Mouse (Mus musculus): ENCODE measurements at regions not wholly inside any gene's neighbourhood (a gene's known extent, or its start where the extent isn't known, plus 50 kb on each side); places are given as distances from the start of the nearest gene placed in this dataset.

DNA sequence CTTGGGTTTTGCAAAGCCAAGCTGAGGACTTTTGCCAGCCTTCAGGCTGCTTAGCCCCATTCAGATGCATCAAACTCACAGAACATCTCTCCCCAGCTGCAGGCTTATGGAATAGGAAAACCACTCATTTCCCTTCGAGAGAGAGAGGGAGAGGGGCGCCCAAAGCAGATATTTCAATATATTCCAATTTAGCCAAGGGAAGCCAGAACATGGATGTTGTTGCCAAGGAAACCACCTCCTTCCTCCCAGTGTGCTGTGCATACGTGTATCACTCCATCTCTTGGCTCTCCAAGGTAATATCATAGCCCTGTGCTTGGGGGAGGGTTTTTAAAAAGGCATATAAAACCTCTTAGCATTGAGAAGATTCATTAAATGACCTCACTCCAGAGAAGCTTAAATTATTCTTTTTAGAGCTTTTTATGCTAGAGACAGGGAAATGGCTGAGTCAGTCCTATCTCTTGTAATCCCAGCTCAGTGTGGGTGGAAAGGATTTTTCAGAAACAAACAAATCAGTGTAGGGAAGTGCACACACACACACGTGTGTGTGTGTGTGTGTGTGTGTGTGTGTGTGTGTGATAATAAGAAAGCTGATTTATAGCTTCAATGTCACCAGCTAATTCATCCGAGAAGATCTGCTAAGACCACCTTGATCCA lies 245.1 kb downstream of the Rps24 start:
- no peak for DNase-seq

DNA sequence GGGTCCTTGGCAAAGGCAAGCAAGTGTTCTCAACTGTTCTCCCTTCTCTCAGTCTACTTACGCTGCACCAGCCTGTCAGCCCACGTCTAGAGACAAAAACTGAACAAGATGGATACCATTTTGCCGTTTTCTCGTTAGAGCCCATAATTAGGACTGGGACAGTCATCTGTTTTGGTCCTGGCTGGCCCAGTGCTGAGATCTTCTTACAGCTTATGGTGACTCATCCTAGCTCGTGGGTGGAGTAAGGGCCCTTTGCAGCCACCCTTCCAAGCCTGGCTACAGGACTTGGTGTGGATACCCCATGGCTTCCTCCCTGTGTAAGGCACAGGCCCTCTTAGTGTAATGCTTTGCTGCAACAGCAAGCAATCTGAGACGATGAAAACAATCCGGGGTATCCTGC lies 246.4 kb downstream of the Rps24 start:
- no peak for DNase-seq

DNA sequence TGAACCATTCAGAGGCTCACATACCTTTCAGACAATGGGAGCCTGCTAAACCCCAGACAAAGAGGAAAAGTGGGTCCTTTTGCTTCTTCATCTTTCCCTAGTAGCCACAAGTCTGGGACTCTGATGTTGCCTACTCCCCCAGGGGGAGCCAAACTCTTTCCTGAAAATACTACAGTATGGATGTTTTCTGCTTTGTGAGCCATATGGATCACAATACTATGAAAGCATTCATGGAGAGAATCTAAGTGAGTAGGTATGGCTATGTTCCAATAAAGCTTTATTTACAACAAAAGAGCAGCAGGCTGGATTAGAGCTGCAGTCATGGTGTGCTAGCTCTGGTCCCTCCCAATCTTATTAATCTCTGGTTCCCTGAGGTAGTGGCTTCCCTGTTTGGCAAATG lies 251.9 kb downstream of the Rps24 start:
- DNase-seq = no peak

DNA sequence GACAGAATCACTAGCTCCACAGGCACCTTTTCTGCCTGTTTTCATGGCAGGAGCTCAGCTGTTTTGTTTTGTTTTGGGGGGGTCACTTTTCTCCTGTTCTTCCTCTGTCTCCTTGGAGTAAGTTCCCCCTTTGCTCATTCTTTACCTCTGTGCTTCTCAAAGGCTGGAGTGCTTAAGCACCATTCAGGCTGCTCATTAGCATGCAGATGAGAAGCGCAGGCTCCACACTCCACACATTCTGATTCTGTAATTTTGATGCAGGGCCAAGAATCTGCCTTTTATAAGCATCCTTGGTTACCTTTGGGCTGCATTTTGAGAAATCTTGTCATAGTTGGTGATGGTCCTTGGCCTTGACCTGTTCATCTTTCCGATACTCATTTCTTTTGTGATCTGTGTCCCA lies 257.5 kb downstream of the Rps24 start:
- DNase-seq = no peak

DNA sequence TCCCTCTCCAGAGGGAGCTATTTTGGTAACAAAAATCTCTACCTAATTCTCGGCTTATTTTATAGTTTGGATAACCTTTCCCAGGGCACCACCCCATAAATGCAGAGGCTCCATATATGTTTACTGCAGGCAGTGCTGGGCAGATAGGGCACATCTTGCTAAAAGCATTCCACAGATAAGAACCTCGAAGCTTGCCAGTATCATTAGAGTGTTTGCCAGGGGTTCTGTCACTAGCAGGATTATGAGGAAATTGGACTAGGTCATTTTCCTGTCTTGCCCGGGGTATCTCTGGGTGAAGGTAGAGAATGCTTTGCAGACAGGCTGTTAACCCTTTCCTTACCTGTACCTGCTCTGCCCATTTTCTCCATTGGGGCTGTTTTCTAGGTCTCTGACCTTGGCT lies 258.8 kb downstream of the Rps24 start:
- DNase-seq = no peak

DNA sequence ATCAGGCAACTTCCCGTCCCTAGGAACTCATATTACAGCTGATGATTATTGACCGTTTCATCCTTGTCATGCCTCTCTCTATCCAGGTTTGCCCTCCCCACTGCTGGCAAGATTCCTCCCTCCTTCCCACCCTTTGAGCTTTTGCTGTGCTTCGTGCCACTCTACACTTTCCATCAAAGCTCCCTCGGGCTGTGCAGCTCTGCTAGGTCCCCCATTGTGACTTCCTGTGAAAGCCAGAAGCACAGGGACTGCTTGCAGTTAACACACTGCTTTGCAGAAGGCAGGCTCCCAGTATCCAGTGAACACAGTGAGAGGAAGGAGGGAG lies 260.5 kb downstream of the Rps24 start:
- no peak for DNase-seq

DNA sequence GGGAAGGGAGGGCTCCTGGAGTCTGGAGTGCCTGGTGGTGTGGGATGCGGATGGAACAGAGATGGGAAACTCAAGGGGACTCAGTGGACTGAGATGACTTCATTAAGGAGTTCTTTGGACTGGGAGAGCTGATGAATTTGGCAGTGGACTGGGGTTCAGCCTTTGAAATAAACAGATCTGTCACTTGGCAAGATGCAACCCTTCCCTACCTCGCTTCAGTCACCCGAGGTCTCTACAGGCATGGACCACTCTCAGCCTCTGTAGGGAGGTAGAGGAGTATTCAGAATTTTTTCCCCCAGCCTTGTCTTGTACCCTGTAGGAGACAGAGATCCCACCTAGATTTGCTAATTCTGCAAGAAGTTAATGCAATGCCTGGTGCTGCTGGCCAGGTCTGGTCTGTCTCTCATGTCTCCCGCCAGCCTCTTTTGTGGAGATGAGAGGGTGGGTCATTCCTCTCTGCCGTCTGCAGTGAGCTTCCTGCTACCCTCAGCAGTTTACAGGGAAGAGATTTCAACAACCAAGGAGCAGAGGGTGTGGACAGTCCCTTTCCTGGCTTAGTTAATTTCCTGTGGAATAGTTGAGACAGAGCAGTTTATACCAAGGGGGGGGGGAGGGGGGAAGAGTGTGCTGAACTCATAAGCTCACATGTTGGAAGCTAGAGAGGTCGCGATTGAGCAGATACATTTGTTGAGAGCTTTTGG lies 261.0 kb downstream of the Rps24 start:
- DNase-seq = peak; percentile 28

DNA sequence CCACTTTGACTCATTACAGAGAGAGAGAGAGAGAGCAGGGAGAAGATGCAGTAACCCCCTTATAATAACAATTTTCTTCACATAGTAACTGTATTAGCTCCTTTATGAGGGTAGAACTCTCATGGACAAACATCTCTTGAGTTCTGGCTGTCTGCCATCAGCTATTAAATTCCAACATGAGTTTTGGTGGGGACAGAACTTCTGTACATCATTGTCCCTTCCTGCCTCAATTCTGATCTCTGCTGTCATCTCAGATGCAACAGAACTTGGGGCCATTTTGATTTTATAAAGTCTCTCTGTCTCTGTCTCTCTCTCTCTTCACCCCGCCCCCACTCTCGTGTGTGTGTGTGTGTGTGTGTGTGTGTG lies 261.6 kb downstream of the Rps24 start:
- DNase-seq = no peak

DNA sequence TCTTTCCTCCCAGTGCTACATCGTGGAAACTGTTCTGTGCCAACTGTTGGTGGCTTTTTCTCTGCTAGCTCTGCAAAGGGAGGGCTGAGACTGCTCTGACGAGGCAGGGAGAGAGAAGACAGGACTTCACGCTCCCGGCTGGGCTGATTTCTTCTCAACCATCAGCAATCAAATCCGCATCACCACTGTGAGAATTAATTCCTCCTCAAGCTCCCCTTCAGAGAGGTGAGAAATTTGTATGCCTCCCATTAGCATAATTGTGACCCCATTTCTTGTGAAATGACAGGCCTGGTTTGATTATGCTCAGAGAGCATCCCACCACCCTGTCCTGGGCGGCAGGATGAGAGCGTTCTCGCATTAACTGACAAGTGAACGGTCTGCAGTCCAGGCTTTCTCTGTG lies 262.4 kb downstream of the Rps24 start:
- no peak for DNase-seq

DNA sequence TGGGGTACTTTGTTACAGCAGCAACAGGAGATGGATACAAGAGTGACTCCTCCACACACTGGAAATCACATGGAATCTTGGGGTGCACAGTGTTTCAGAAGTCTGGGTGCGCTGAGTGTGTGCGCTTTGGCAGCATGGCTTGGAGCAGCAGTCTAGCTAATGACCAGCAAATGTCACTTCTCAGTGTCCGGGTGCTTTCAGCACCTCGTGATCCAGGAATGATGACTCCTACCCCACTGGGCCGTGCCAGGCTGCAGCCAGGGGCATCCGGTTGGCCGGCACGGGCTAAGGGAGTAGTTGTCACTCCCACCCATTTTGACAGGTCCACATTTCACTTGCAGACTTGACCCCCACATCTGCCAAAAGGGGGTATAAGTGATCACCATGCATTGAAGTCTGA lies 264.3 kb downstream of the Rps24 start:
- no peak for DNase-seq

DNA sequence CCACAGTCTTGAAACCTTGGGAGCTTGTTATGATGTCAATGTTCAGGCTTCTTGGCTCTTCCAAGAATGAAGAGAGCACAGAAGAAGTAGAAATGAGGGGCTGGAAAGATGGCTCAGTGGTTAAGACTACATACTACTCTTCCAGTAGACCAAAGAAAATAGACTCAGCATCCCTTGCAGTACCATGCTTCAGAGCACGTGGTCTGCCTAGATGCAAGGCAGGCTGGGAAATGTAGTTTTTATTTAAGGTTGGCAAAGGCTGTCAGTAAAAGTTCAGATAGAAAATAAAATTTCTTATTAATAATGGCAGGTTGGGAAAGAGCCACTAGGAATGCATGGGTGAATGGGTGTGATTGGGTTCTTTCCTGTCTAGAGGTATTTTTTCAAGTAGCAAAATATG lies 267.8 kb downstream of the Rps24 start:
- DNase-seq = no peak

DNA sequence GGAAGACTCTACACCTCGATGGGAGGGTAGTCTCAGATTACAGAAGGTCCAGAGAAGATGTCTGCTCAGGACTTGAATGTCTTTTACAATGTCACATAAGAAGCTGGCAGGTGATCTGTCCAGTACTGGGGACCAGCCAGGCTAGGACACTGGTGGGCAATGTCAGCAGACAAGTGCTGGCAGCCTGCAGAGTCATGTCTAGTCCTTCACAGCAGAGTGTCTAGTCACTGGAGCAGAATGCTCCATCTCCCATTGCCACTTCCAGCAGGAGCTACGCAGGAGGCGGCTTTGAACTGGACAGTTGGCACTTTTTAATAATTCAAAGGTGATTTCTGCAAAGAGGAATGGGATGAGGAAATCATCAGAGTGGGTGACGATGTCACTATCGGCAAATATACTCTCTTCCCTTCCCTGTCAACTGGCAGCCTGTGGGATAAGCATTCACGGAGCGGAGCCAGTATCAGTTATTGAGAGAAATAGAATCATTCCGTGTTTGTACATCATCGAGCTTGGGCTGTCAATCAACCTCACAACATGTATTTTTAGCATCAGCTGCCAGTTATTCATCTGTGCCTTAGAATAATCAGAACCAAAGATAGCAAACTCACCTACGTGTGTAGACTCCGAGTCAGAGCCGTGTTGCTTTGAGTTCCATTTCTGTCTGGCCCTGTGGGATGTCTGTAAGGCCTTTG lies 268.6 kb downstream of the Rps24 start:
- no peak for DNase-seq

DNA sequence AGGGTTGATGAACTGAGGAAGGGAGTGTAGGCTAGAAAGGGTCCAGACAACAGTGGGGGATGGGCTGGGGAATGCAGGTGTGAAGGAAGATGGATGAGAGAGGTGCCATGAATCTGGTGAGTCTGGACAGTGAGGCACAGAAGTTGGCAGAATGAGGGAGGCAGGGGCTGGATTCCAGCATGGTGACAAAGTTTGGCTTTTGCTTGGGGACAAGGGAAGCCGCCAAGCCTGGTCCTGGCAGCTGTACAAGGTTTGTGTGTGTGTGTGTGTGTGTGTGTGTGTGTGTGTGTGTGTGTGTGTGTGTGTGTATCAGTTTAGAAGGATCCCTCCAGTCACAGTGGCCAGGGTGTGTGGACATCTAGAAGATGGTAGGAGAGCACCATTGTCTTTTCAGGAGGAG lies 270.4 kb downstream of the Rps24 start:
- DNase-seq = no peak

DNA sequence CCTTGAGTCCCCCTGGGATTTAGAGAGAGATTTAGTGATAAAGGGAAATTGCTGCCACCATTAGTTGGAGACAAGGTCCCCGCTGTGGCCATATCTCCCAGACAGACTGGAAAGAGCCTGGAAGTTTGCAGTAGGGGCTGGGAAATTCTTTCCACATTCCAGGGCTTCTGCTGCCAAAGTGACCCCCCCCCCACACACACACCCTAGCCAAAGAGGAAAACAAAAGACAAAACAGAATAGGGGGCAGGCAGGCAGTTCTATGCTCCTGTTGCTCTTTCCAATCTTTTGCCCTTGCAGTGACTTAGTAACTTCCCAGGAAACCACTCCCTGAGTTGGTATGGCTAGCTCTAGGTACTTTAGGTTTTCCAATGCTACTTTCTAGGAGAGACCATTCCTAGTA lies 270.9 kb downstream of the Rps24 start:
- no peak for DNase-seq

DNA sequence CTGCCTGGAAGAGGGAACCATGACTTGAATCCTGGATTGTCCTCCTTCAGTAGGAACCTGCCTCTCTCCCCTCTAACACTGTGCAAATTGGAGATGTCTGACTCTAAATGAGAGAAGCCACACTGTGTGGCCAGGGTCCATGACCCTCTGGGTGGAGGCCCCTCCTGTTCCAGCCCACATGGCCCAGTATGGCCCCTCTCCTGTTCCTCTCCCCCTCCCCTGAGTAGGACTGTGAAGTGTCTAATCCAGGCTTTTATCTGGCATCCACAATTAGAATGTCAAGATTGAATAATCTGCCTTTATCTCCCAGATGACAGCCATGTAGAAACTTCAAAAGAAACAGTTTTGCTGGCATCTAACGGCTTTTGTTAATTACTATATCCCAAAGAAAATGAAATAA lies 274.0 kb downstream of the Rps24 start:
- no peak for DNase-seq

DNA sequence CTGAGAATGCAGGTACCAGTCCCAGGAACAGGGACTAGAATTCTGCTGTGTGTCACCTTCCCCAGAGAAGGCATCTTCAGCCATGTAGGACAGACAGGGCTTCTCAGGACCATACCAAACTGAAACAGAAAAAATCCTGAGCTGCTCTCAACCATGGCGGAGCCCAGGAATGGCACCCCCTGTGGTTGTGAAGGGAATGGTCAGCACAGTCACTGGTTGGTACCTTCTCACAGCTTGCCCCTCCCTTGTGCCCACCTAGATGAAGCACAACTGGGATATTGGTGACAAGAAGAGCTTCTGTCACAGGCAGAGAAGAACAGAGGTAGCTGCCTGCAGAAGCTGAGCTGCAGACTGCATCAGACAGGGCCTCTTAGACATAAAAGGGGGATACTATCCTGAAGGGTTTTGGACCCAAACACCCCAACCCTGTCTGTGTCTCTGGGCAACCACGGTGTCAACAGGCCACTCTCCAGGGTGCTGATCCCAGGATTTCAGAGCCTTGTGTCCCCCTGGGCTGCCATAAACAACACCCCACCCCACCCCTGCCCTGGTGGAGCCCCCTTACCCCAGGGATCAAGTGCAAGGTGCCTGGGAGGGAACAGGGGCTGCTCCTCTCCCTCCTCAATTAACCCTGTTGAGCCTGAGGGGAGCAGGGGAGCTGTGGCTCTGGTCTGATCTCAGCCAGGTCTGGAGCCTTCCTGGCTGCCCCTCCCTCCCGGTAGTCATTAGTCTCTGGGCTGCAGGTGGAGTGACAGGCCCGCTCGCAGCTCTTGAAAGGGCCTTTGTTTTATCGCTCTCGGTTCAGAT lies 275.7 kb downstream of the Rps24 start:
- DNase-seq = no peak

DNA sequence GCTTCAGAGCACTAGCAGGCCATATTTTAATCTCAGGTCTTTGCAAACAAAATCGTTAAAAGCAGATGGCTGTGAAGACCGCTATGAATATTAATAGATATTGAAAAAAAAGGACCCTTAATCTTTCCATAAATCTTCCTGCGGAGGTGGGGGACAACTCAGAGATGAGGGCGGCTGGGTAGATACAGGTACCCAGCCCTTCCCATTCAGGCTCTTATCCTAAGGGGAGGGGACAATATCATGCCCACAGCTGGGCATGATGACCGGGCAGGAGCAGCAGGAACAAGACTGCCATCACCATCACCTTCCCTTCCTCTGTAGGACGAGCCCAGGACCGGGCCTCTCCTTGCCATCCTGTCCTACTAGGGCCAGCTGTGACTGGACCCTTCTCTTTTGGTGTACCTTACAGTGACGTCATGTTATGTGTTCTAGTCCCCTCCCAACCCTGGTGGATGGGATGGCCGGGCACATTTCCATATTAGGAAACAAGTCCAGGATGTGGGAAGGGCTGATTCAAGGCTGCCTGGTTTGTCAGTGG lies 276.4 kb downstream of the Rps24 start:
- DNase-seq = no peak

DNA sequence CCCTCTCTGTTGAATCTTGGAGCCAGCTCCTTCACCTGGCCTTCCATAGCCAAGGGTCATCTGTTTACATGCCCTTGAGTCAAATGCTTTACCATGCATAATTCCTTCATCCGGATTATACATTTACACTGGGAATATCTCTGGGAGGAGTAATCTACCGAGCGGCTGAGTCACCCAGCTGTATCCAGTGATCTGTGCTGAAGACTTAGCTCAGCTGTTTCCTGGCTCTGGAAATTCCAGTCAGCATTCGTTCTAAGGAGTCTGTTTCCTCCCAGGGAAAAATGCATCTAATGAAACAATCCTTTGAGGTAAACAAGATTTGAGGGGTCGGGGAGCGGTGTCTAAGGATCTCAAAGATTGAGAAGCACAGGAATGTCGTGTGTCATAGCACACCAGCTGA lies 276.9 kb downstream of the Rps24 start:
- no peak for DNase-seq

DNA sequence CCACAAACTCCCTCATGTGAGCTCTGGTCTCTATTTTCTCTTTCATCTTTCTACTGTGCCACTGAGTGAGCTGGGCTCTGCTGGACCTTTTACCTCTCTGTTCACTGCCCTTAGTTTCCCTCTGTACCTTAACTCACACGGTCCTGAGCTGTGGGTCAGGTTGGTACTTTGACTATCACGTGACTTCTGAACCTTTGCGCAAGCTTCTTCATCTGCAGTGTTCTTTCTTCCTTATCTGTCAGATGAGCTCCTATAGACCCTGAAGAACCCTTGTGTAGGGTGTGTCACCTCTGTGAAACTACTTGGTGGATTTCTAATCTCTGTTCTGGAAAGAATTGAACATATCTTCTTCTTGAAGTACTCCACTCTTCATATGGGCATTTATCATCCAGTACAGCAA lies 279.3 kb downstream of the Rps24 start:
- no peak for DNase-seq

DNA sequence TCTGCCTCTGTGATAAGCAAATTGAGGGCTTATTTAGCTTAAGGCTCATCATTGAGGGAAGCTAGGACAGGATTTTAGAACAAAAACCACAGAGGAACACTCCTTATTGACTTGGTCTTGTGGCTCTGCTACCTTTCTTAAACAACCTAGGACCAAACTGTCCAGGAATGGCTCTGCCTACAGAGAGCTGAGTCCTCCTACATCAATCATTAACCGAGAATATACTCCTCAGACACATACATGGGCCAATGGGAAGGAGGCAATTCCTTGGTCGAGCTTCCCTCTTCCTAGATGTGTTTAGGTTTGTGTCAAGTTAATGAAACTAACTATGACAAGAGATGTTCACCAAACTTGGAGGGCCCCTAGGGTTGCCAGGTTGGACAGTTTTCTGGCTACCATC lies 279.8 kb downstream of the Rps24 start:
- no peak for DNase-seq

DNA sequence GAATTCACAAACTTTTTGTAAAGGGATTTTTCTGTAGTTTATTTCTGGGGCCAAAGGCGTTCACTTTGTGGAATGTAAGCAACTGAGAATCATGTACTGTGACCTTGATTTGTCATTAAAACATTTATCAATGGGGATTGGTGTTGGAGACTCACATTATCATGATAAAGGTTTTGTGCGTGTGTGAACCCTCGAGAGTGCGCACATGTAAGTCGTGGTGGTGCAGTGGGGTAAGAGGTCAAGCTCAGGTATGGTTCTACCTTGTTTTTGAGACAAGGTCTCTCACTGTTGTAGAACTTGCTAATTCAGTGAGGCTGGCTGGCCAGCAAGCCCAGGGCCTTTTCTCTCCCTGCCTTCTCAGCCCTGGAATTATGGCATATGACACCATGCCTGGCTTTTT lies 280.4 kb downstream of the Rps24 start:
- DNase-seq = no peak

DNA sequence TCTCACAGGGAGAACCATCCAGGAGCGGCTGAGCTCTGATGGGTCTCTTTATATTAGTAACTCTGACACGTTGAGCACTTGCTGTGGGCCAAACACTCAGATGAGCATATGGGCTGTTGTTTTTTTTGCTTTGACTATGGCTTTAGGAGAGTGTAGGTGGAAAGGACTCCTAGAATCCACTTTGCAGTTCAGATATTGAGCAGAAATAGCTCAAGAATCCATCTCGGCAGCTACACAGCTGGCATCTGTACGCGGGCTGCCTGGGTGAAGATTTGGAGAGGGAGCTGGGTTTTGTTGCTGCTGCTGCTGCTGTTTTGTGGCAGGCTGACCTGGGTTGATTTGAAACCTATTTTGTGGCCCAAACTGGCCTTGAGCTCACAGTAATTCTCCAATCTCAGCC lies 281.0 kb downstream of the Rps24 start:
- no peak for DNase-seq

DNA sequence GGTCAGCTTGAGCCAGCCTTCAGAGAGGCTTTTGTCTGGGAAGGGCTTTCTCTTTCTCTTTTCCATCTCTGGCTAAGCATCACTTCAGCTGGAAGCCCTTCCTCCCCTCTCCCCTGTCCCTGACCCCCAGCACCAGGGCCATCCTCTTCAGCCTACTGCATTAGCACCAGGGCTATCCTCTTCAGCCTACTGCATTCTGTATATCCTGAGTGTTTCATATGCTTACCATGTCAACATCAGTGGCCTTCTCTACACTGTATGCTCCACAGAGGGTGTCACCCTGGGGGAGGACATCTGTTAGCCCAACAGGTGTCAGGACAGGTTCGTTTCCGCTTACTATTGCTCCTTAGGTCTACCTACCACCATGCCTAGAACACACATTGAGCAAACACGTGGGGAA lies 282.5 kb downstream of the Rps24 start:
- DNase-seq = no peak
